Mouse (Mus musculus): ENCODE results near the gene Bphl.
"Not testable (repeated sequence)": the region's sequence is repeated elsewhere in the genome, so short reads cannot be mapped to it uniquely, and the experiment has no call there.

Gene Bphl

GRCm38 (mm10) chr13:34051692-34052091, 14.3 kb downstream of the Bphl start:
- DNase-seq (ENCODE audit: low read depth, low spot score): peak; percentile 21

- no peak for DNase-seq (ENCODE audit: low read depth, low spot score)
Measured at GRCm38 (mm10) chr13:34053673-34054282, 16.4 kb downstream of the Bphl start.

- no peak for DNase-seq (ENCODE audit: low read depth, low spot score)
Measured at GRCm38 (mm10) chr13:34054391-34054790, 17.0 kb downstream of the Bphl start.

GRCm38 (mm10) chr13:34054983-34055382, 17.6 kb downstream of the Bphl start:
- DNase-seq (ENCODE audit: low read depth, low spot score): no peak

GRCm38 (mm10) chr13:34057252-34057651, 19.9 kb downstream of the Bphl start:
- DNase-seq (ENCODE audit: low read depth, low spot score): no peak

- DNase-seq (ENCODE audit: low read depth, low spot score): no peak
Measured at GRCm38 (mm10) chr13:34060061-34060460, 22.7 kb downstream of the Bphl start.

GRCm38 (mm10) chr13:34062466-34062865, 25.1 kb downstream of the Bphl start:
- DNase-seq (ENCODE audit: low read depth, low spot score): no peak

GRCm38 (mm10) chr13:34066351-34066750, 29.0 kb downstream of the Bphl start:
- no peak for DNase-seq (ENCODE audit: low read depth, low spot score)

- DNase-seq (ENCODE audit: low read depth, low spot score): no peak
Measured at GRCm38 (mm10) chr13:34070296-34070695, 32.9 kb downstream of the Bphl start.

- no peak for DNase-seq (ENCODE audit: low read depth, low spot score)
Measured at GRCm38 (mm10) chr13:34071836-34072235, 34.4 kb downstream of the Bphl start.

GRCm38 (mm10) chr13:34072847-34073246, 35.5 kb downstream of the Bphl start:
- no peak for DNase-seq (ENCODE audit: low read depth, low spot score)

GRCm38 (mm10) chr13:34074441-34074840, 37.0 kb downstream of the Bphl start:
- DNase-seq (ENCODE audit: low read depth, low spot score): not testable (repeated sequence)

GRCm38 (mm10) chr13:34075893-34076292, 38.5 kb downstream of the Bphl start:
- not testable (repeated sequence) for DNase-seq (ENCODE audit: low read depth, low spot score)

GRCm38 (mm10) chr13:34076561-34077491, 39.4 kb downstream of the Bphl start:
- DNase-seq (ENCODE audit: low read depth, low spot score): no peak

GRCm38 (mm10) chr13:34077492-34078271, 40.3 kb downstream of the Bphl start, which contains the start of gene Tubb2a:
TSS of gene Tubb2a (minus strand) at chr13:34078007.
- peak; percentile 90 for DNase-seq (ENCODE audit: low read depth, low spot score)

- no peak for DNase-seq (ENCODE audit: low read depth, low spot score)
Measured at GRCm38 (mm10) chr13:34078500-34079280, 41.3 kb downstream of the Bphl start.

- DNase-seq (ENCODE audit: low read depth, low spot score): no peak
Measured at GRCm38 (mm10) chr13:34079801-34080200, 42.4 kb downstream of the Bphl start.

GRCm38 (mm10) chr13:34081926-34082325, 44.5 kb downstream of the Bphl start:
- no peak for DNase-seq (ENCODE audit: low read depth, low spot score)

- DNase-seq (ENCODE audit: low read depth, low spot score): peak; percentile 76
Measured at GRCm38 (mm10) chr13:34084026-34084750, 46.8 kb downstream of the Bphl start.

- DNase-seq (ENCODE audit: low read depth, low spot score): no peak
Measured at GRCm38 (mm10) chr13:34087052-34087812, 49.8 kb downstream of the Bphl start.

All from skeletal muscle tissue, adult 2 months (tissue).